Mouse (Mus musculus) thymus, adult 2 months (tissue): ENCODE data around the gene Mrpl4.

Experiments
- CTCF ChIP-seq: fragments of 200-500 bp; IDR thresholded peaks from 2 replicates; pipeline ENCODE4 v1.5.1; 2012; ENCODE audit warnings: mild to moderate bottlenecking, control low read depth, low read length, moderate library complexity, borderline replicate concordance; ENCODE audit not compliant: control insufficient read depth, poor library complexity, insufficient read depth; ENCODE audit errors: extremely low read depth
- POLR2A ChIP-seq: fragments of 200-500 bp; IDR thresholded peaks from 2 replicates; pipeline ENCODE4 v1.6.1; 2012; ENCODE audit warnings: mild to moderate bottlenecking, low read length, control low read depth, moderate library complexity; ENCODE audit not compliant: control insufficient read depth, poor library complexity, insufficient read depth; ENCODE audit errors: extremely low read depth

DNA sequence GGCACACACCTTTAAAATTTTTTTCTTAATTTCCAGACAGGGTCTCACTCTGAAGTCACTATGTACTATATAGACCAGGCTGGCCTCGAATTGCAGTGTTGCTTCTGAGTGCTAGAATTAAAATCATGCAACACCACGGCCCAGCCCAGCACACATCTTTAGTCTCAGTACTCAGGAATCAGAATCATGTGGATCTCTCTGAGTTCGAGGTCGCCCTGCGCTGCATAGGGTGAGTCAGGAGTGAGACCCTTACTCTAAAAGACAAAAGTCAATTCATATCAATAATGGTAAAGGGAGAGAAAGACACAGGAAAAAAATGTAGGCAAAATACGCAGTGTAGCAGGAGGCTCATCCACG lies 290 bp upstream of the Mrpl4 start:
- no peak for TF ChIP-seq CTCF
- TF ChIP-seq POLR2A, result no peak
